Mouse (Mus musculus) gastrocnemius, adult 2 months (tissue): Measurements from ENCODE around the gene Rbak. TPM values are rescaled to one million over a fixed set of nuclear protein-coding genes. Genes with fewer than 3 reads are reported as not detected.

ENCODE experiments used
- DNase-seq: peaks from one replicate; pipeline ENCODE4 v3.0.0; 2022
- H3K27ac ChIP-seq: fragments of 200-600 bp; 2 replicates; pipeline ENCODE4 v1.8.1; 2022; ENCODE audit warnings: mild to moderate bottlenecking
- H3K4me3 ChIP-seq: fragments of 200-600 bp; 2 replicates; pipeline ENCODE4 v1.8.1; 2022; ENCODE audit warnings: mild to moderate bottlenecking, moderate library complexity
- CTCF ChIP-seq: fragments of 200-600 bp; IDR thresholded peaks from 2 replicates; pipeline ENCODE4 v1.8.1; 2022; ENCODE audit warnings: antibody characterized with exemption, mild to moderate bottlenecking, moderate library complexity
- intact Hi-C: fragments of 180-260 bp; cut with DNase I; formaldehyde crosslinking; loops from one replicate; pipeline ENCODE4 v1.15.1; 2025
- microRNA-seq: library from miRNA; unstranded; fragments of <30 nt; microRNA quantifications from one replicate; pipeline ENCODE4 v1.2.0, GENCODE M21; 2021
- total RNA-seq, 2 experiments: library from RNA; stranded (reverse); gene quantifications; 2 replicates each; pipeline ENCODE4 v1.2.3; 2021

Rbak gene
- total RNA-seq, 2 experiments from 2014 or later: 3.6 to 4.0 TPM

- Histone ChIP-seq H3K4me3 (no peak overlapping the region), H3K27ac (no peak overlapping the region)
- TF ChIP-seq CTCF: no peak
- intact Hi-C loops: no loop called here
- DNase-seq: no peak
Measured at GRCm38 (mm10) chr5:143129101-143129500, 51.5 kb downstream of the Rbak start.

- intact Hi-C loops: no loop called here
- Histone ChIP-seq H3K4me3 (no peak overlapping the region), H3K27ac (no peak overlapping the region)
- no peak for DNase-seq
- TF ChIP-seq CTCF: no peak
Measured at GRCm38 (mm10) chr5:143127837-143128236, 52.7 kb downstream of the Rbak start.

- no peak for TF ChIP-seq CTCF
- no peak overlapping the region for H3K4me3 ChIP-seq
- DNase-seq: no peak
- intact Hi-C loops: no loop called here
- no peak overlapping the region for H3K27ac ChIP-seq
Measured at GRCm38 (mm10) chr5:143126908-143127307, 53.7 kb downstream of the Rbak start.

GRCm38 (mm10) chr5:143126089-143126488 is 54.5 kb downstream of the Rbak start:
- no peak for DNase-seq
- no peak overlapping the region for H3K27ac ChIP-seq
- intact Hi-C loops: no loop called here
- no peak overlapping the region for H3K4me3 ChIP-seq
- no peak for TF ChIP-seq CTCF

- Histone ChIP-seq H3K27ac (no peak overlapping the region), H3K4me3 (no peak overlapping the region)
- TF ChIP-seq CTCF: no peak
- DNase-seq: no peak
- intact Hi-C loops: no loop called here
Measured at GRCm38 (mm10) chr5:143125601-143126000, 55.0 kb downstream of the Rbak start.

- TF ChIP-seq CTCF: no peak
- intact Hi-C loops: no loop called here
- DNase-seq: no peak
Measured at GRCm38 (mm10) chr5:143124805-143125378, 55.7 kb downstream of the Rbak start.

GRCm38 (mm10) chr5:143122673-143123072 is 57.9 kb downstream of the Rbak start:
- H3K27ac ChIP-seq: no peak overlapping the region
- no peak for TF ChIP-seq CTCF
- no peak for DNase-seq
- no peak overlapping the region for H3K4me3 ChIP-seq
- intact Hi-C loops: no loop called here

More at GRCm38 (mm10) chr5:143124805-143125378, 55.7 kb downstream of the Rbak start:
- Histone ChIP-seq H3K4me3 (no peak overlapping the region), H3K27ac (no peak overlapping the region)

Small RNA genes within 50 kb of the gene (microRNA-seq; reads per million reads assigned to microRNA genes)
- not detected for gene Gm44405

Other genes starting within 250 kb of the Rbak start
- 1 to 10 TPM; 4.4 to 7.3 TPM for gene Fscn1, start 220.4 kb downstream of the Rbak start, total RNA-seq
- gene Rnf216, start 67.8 kb downstream of the Rbak start, total RNA-seq: 10 to 100 TPM; 19.0 to 19.8 TPM
- not detected for gene Olfr718-ps1, start 33.2 kb downstream of the Rbak start, total RNA-seq
- not detected for gene Spdye4b, start 242 bp upstream of the Rbak start, total RNA-seq
- not detected for gene Spdye4a, start 46.1 kb upstream of the Rbak start, total RNA-seq
- gene Zfp12, start 54.4 kb upstream of the Rbak start, total RNA-seq: 1 to 10 TPM; 7.1 to 8.0 TPM
- 1 to 10 TPM; 3.2 to 3.6 TPM for gene Zfp316, start 89.2 kb upstream of the Rbak start, total RNA-seq
- gene Zfp853, start 112.8 kb upstream of the Rbak start, total RNA-seq: under 1 TPM in 1 of 2 experiments, not detected in 1; 0.08 TPM
- 10 to 100 TPM; 11.1 to 11.5 TPM for gene E130309D02Rik, start 134.6 kb upstream of the Rbak start, total RNA-seq
- 10 to 100 TPM; 35.0 to 40.6 TPM for gene Zdhhc4, start 148.5 kb upstream of the Rbak start, total RNA-seq
- not detected for gene Grid2ip, start 176.6 kb upstream of the Rbak start, total RNA-seq
- gene Kdelr2, start 223.1 kb upstream of the Rbak start, total RNA-seq: 10 to 100 TPM; 33.1 to 37.6 TPM